Mouse (Mus musculus): ENCODE results near the gene Ier2. TPM values are rescaled to one million over a fixed set of nuclear protein-coding genes. Genes with fewer than 3 reads are reported as not detected.
A peak's percentile ranks its signal among the peaks of the same experiment; 100 is the strongest.
"Not testable (repeated sequence)": the region's sequence is repeated elsewhere in the genome, so short reads cannot be mapped to it uniquely, and the experiment has no call there.

Ier2 gene
- polyA plus RNA-seq, 1 experiment from 2014 or later, result 80.6 TPM

DNA sequence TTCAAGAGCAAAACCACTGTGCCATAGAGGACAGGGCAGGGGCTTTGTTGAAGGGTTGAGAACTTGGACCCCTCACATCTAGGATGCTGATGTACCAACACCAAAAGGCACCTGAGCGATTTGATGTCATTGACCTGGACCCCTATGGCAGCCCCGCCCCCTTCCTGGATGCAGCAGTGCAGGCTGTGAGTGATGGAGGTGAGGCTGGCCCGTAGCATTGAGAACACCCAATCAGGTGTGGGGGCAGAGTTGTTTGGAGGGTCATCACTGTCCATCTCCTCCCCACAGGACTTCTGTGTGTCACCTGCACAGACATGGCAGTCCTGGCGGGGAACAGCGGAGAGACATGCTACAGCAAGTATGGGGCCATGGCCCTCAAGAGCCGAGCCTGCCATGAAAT is 32.5 kb upstream of the Ier2 start:
- H3K27me3 ChIP-seq, result no peaks in the 10 kb centered on the region
- no peak for ATAC-seq (ENCODE audit: insufficient number of reproducible peaks, low FRiP score, low TSS enrichment, low read depth)
- H3K4me2 ChIP-seq, result no peak overlapping the region
- peaks cover 24% of the 10 kb centered on the region for H3K4me1 ChIP-seq
- WGBS, result 87% methylated on average over 6 of the region's 6 CpGs
- no peak overlapping the region for H3K4me3 ChIP-seq
- H3K36me3 ChIP-seq, result peaks cover 74% of the 10 kb centered on the region
- no peak overlapping the region for H3K27ac ChIP-seq
- no peaks in the 10 kb centered on the region for H3K9me3 ChIP-seq
- no peak overlapping the region for H3K9ac ChIP-seq

DNA sequence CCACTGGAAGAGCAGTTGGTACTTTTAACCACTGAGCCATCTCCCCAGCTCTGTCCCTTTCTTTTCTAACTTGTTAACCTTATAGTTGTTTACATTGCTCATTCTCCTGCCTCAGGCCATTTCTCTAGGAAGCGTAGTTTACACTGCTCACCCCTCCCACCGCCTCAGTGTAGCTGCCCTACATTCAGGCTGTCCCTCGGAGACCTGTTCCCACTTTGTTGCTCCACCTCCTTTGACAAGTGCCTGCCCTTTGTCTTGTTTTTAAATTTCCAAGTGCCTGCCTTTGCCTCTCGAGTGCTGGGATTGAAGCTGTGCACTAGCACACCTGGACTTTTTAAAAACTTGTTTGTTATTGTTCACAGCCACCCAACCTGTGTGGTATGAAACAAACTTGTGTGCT is 30.7 kb upstream of the Ier2 start:
- H3K27me3 ChIP-seq, result no peaks in the 10 kb centered on the region
- H3K27ac ChIP-seq, result no peak overlapping the region
- H3K4me1 ChIP-seq, result peaks cover 19% of the 10 kb centered on the region
- peaks cover 65% of the 10 kb centered on the region for H3K36me3 ChIP-seq
- no peak overlapping the region for H3K4me3 ChIP-seq
- 59% methylated on average over 4 of the region's 4 CpGs for WGBS
- no peak overlapping the region for H3K4me2 ChIP-seq
- no peaks in the 10 kb centered on the region for H3K9me3 ChIP-seq
- ATAC-seq (ENCODE audit: insufficient number of reproducible peaks, low FRiP score, low TSS enrichment, low read depth), result no peak
- H3K9ac ChIP-seq, result no peak overlapping the region

DNA sequence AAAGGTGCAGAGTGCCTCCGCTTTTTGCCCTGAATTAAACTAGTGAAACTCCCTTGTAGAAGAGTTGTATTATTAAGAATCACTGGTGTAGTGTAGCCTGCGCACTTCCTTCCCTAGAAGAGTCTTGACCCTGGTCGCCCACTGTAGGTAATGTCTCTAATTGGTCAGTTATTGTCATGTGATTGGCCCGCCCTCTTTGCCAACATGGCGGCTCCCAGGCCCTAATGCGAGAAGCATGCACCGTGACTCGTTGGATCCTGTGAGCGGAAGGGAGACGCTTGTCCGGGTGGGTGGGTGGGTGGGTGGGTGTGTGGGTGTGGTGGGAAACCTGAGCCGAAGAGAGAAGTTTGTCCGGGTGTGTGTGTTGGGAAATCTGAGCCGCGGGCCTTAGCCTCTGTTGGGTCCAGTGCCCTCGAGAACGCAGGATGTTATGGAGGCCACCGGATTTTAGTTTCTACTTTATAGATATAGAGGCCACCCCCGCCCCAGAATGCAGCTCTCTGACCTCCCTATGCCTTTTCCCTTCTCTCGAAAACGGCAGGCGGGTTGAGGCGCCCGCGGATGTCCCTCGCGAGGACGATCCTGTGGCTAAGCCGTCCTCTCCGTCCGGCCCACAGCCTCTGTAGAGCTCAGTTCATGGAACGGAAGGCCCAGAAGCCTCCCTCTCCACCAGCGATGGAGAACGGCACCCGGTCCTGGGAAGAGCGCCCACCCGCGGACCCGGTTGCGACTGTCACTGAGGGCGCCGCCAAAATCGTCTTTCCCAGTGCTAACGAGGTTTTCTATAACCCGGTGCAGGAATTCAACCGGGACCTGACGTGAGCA is 26.7 kb upstream of the Ier2 start:
- Histone ChIP-seq H3K27me3 (no peaks in the 10 kb centered on the region), H3K4me3 (peak overlapping the region; percentile 80), H3K36me3 (peaks cover 31% of the 10 kb centered on the region), H3K4me2 (peak overlapping the region; percentile 90), H3K4me1 (peaks cover 40% of the 10 kb centered on the region), H3K27ac (peak overlapping the region; percentile 85), H3K9ac (peak overlapping the region; percentile 70), H3K9me3 (no peaks in the 10 kb centered on the region)
- peak; percentile 77 for ATAC-seq (ENCODE audit: insufficient number of reproducible peaks, low FRiP score, low TSS enrichment, low read depth)
- WGBS, result under 1% methylated on average over 46 of the region's 47 CpGs

DNA sequence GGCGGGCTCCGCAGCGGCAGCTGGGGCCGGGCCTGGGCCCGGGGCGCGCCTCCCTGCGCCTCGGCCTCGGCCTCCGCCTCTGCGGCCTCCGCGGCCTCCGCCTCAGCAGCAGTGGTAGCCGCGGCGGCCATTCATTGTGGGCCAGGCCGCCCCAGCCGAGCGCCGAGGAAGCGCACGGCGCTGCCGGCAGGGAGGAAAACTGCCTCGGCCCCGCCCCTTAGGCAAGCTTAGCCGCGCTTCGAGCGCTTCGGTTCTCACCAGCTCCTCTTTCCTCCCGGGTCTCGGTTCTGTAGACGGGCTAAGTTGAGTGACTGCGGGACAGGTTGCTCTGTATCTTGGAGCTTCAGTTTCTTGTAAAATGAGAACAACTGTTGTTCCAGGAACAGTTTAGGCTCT is 25.1 kb upstream of the Ier2 start, which contains the start of gene Nacc1:
TSS of gene Nacc1 (minus strand) at position 158 of the 396 bp plus-strand sequence.
- ATAC-seq (ENCODE audit: insufficient number of reproducible peaks, low FRiP score, low TSS enrichment, low read depth), result peak; percentile 78
- H3K9me3 ChIP-seq, result no peaks in the 10 kb centered on the region
- under 1% methylated on average over 36 of the region's 37 CpGs for WGBS
- H3K27ac ChIP-seq, result peak within 1 kb of the TSS; percentile 95
- peaks cover 22% of the 10 kb centered on the region for H3K36me3 ChIP-seq
- peak within 1 kb of the TSS; percentile 100 for H3K4me3 ChIP-seq
- H3K4me2 ChIP-seq, result peak within 1 kb of the TSS; percentile 77
- peaks cover 40% of the 10 kb centered on the region for H3K4me1 ChIP-seq
- H3K9ac ChIP-seq, result peak within 1 kb of the TSS; percentile 99
- no peaks in the 10 kb centered on the region for H3K27me3 ChIP-seq

DNA sequence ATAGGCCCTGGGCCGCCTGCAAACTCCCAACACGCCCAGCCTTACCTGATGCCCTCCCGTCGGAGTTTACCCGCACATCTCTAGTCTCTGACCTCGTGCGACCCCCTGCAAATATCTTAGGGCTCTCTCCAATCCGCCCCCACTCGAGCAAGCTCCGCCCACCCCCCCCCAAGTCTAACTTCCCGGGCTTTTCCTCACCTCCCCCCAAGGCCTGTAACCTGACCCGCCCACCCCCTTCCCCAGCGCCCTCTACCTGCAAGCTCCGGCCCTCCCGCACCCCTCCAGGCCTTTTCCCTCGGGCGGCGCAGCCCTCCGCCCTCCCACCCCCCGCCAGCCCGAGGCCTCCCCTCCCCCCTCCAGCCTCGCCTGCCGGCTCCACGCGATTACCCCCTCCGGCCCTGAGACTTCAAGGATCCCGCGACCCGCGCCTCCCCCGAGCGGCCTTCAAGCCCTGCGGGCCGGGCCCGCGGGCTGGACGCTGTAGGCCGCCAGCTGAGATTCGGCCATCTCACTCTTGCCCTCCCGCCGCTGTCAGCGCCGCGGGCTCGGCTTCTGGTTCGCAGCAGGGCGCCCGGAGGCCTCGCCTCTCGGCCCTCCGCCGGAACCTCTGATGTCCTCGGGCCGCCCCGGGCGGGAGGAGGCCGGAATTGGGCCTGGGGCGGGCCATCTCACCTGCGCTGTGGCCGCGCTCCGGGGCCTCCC is 24.5 kb upstream of the Ier2 start:
- peak; percentile 16 for ATAC-seq (ENCODE audit: insufficient number of reproducible peaks, low FRiP score, low TSS enrichment, low read depth)
- WGBS, result 1% methylated on average over 51 of the region's 62 CpGs
- peak overlapping the region; percentile 77 for H3K4me2 ChIP-seq
- H3K9ac ChIP-seq, result peak overlapping the region; percentile 99
- no peaks in the 10 kb centered on the region for H3K27me3 ChIP-seq
- peak overlapping the region; percentile 100 for H3K4me3 ChIP-seq
- peaks cover 22% of the 10 kb centered on the region for H3K36me3 ChIP-seq
- peaks cover 40% of the 10 kb centered on the region for H3K4me1 ChIP-seq
- H3K27ac ChIP-seq, result peak overlapping the region; percentile 95
- H3K9me3 ChIP-seq, result no peaks in the 10 kb centered on the region

DNA sequence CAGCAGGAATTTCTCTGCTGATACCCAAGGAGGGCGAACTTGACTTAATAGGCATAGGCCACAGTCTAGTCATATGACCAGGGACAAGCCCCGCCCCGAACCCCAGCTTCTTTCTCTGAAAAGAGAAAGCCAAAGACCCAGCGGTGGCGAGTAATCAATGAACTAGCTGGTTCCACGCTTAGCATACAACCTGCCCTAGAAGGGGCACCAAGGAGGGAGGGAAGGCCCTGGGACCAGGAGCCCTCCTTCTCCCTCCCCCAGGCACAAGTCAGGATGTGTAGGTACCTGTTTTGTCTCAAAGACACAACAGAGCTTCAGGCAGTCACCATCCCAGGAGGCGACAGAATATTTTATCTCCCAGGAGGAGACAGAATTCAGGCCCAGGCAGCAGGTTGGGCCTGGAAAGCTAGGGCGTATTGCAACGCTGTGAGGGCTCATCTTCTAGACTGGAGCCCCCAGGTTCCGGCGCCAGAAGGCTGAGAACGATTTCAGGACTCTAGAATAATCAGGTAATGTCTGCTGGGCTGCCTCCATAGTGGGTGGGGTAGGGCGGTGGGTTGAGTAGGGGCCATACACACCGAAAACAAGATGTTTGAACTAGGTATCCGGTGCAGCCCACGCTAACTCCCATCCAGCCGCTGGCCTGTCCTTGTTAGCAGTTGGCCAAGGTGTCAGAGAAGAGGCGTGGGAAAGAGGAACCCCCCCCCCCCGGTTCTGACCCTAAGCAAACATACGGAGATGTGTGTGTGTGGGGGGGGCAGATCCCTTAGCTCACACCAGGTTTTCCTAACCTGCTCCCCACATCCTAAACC is 23.7 kb upstream of the Ier2 start, which contains the start of gene Trmt1:
TSS of gene Trmt1 (plus strand) at position 117 of the 812 bp plus-strand sequence.
- Histone ChIP-seq H3K4me2 (peak within 1 kb of the TSS; percentile 77), H3K9me3 (no peaks in the 10 kb centered on the region), H3K36me3 (peaks cover 20% of the 10 kb centered on the region), H3K27ac (peak within 1 kb of the TSS; percentile 95), H3K4me1 (peaks cover 40% of the 10 kb centered on the region), H3K4me3 (peak within 1 kb of the TSS; percentile 100), H3K9ac (peak within 1 kb of the TSS; percentile 99), H3K27me3 (no peaks in the 10 kb centered on the region)
- WGBS, result 10% methylated on average over 19 of the region's 20 CpGs
- peak; percentile 11; the same call in 1 of the 2 replicates for ATAC-seq (ENCODE audit: insufficient number of reproducible peaks, low FRiP score, low TSS enrichment, low read depth)

DNA sequence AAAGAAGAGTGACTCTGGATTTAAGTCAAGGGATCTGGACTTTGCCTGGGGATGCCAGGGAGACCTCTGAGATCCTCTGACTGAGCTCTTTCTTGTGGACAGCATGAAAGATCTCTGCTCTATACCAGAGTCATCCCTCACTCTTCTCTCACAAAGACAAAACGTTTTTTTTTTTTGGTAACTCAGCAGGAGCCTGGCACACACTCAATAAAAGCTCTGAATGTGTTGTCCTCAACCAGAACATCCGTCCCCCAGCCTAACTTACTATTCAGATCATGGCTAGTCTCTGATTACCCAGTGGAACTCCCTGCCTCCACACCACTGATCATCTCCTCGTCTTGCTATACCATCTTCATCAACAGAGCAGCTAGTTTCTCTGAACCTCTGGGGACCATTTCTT is 21.9 kb upstream of the Ier2 start:
- ATAC-seq (ENCODE audit: insufficient number of reproducible peaks, low FRiP score, low TSS enrichment, low read depth), result no peak
- Histone ChIP-seq H3K9me3 (no peaks in the 10 kb centered on the region), H3K4me3 (no peak overlapping the region), H3K9ac (no peak overlapping the region), H3K4me2 (no peak overlapping the region), H3K4me1 (peaks cover 30% of the 10 kb centered on the region), H3K27me3 (no peaks in the 10 kb centered on the region), H3K36me3 (peaks cover 15% of the 10 kb centered on the region), H3K27ac (no peak overlapping the region)
- WGBS, result 66% methylated on average over 3 of the region's 3 CpGs

DNA sequence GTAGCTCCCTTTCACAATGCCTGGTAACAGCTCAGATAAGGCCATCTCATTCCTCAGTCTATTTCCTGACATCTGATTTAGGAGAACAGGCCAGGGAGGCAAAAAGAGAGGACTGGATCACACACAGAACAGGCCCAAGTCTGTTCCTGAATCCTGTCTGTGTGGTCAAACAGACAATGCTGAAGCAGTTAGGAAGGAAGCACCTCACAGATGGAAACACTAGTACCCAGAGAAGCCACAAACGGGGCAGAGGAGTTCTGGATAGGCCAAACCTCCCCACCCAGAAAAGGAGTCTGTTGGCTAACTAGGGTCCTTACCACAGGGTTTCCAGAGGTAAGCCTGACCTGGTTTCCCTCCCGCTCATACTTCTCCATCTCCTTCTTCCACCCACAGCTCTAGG is 19.6 kb upstream of the Ier2 start:
- H3K4me1 ChIP-seq, result peaks cover 20% of the 10 kb centered on the region
- peaks cover 17% of the 10 kb centered on the region for H3K36me3 ChIP-seq
- ATAC-seq (ENCODE audit: insufficient number of reproducible peaks, low FRiP score, low TSS enrichment, low read depth), result no peak
- no peaks in the 10 kb centered on the region for H3K27me3 ChIP-seq
- H3K4me3 ChIP-seq, result no peak overlapping the region
- H3K4me2 ChIP-seq, result no peak overlapping the region
- 85% methylated on average over 2 of the region's 2 CpGs for WGBS
- no peaks in the 10 kb centered on the region for H3K9me3 ChIP-seq
- no peak overlapping the region for H3K9ac ChIP-seq
- no peak overlapping the region for H3K27ac ChIP-seq

DNA sequence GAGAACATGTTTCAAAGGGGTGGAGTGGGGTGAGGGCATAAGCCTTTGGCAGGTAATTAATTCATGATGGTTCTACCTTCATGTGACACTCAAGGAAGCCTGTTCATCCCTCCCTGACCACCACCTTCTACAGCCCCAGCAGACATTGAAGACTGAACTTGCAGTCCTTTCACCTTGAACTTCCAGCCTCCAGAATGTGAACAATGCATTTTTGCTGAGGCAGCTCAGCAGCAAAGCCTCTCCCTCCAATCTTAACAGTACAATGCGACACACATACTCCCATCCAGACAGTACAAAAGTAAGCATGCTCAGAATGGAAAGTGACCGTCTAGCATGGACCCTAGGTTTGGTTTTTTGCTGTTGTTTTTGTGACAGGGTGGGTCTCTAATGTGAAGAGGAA is 18.8 kb upstream of the Ier2 start:
- no peak overlapping the region for H3K27ac ChIP-seq
- no peak overlapping the region for H3K4me3 ChIP-seq
- H3K27me3 ChIP-seq, result no peaks in the 10 kb centered on the region
- WGBS, result 79% methylated on average over 2 of the region's 2 CpGs
- no peak for ATAC-seq (ENCODE audit: insufficient number of reproducible peaks, low FRiP score, low TSS enrichment, low read depth)
- H3K36me3 ChIP-seq, result peaks cover 22% of the 10 kb centered on the region
- H3K9me3 ChIP-seq, result no peaks in the 10 kb centered on the region
- peaks cover 16% of the 10 kb centered on the region for H3K4me1 ChIP-seq
- H3K4me2 ChIP-seq, result no peak overlapping the region
- H3K9ac ChIP-seq, result no peak overlapping the region

DNA sequence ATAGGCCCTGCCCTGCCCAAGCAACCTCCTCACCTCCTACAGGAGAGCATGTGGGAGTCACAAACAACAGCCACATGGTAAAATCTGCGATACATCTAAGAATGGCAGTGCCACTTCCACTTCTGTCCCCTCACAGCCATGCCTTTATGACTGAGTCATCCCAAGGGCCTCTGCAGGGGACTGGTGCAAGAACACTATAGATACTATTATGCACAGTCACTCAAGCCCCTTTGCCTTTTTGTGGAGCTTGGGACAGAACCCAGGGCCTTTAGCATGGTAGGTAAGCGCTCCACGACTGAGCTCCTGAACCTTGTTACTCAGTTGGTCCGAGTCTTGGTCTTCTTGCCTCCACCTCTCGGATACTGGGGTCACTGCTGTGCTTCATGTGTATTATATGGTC is 14.7 kb upstream of the Ier2 start:
- H3K27me3 ChIP-seq, result no peaks in the 10 kb centered on the region
- no peak overlapping the region for H3K27ac ChIP-seq
- H3K9me3 ChIP-seq, result no peaks in the 10 kb centered on the region
- no peak overlapping the region for H3K9ac ChIP-seq
- no peak overlapping the region for H3K4me2 ChIP-seq
- H3K4me3 ChIP-seq, result no peak overlapping the region
- ATAC-seq (ENCODE audit: insufficient number of reproducible peaks, low FRiP score, low TSS enrichment, low read depth), result no peak
- no peaks in the 10 kb centered on the region for H3K4me1 ChIP-seq
- WGBS, result 94% methylated on average over 5 of the region's 5 CpGs
- H3K36me3 ChIP-seq, result peaks cover 48% of the 10 kb centered on the region

DNA sequence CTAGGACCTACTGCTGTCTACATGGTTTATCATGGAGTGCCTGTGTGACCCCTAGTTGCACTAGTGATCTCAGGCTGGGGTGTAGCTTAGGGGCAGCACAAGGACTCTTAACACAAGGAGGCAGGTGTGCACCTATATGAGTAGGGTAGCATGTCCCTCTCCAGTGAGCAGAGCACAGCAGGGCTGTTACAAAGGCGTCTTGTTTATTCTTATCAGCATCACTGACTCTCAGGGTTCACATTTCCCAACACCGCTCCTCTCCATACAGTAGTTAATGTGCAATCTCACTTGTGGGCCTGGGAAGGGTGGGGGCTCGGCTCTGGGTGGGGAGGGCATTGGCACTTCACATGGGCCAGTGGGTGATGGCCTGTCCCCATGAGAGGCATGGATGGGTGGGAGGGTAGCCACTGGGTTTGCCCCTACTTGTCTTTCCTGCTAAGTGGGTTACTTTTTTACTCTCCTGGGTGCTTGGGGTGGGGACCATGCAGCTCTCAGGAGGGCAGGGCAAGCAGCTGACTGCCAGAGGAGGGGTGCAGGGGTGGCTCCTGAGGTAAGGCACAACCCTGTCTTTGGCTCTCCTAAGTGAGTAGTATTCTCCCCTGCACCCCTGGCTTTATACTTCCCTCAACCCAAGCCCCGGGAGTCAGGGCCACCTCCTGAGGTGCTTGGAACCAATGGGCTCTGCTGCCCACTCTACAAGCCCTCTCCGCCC is 7.8 kb upstream of the Ier2 start:
- H3K9me3 ChIP-seq; H3K4me2 ChIP-seq; H3K4me3 ChIP-seq; H3K4me1 ChIP-seq; H3K27me3 ChIP-seq; ATAC-seq (ENCODE audit: insufficient number of reproducible peaks, low FRiP score, low TSS enrichment, low read depth); H3K9ac ChIP-seq: not testable (repeated sequence)
- H3K27ac ChIP-seq, result 0 out of 2 replicates have a peak overlapping the region, but pooled peaks have one; percentile 24
- peaks cover 70% of the 10 kb centered on the region for H3K36me3 ChIP-seq
- WGBS, result 87% methylated on average over 5 of the region's 5 CpGs
